Mouse (Mus musculus) forebrain, embryonic 11.5 days (tissue): Measurements from ENCODE around the gene Rufy1. TPM values are rescaled to one million over a fixed set of nuclear protein-coding genes. Genes with fewer than 3 reads are reported as not detected.
A peak's percentile ranks its signal among the peaks of the same experiment; 100 is the strongest.

ENCODE experiments used
- ATAC-seq: fragments of 200-750 bp; cut with Nextera tagmentation; replicated peaks from 2 replicates; pipeline ENCODE4 v1.8.0; 2017; ENCODE audit warnings: moderate TSS enrichment; ENCODE audit not compliant: low FRiP score
- DNase-seq: peaks from one replicate; pipeline ENCODE4 v3.0.0-alpha.2; 2017; ENCODE audit warnings: low spot score
- H3K27ac ChIP-seq: fragments of 300-500 bp; sonication (generic); 2 replicates; pipeline ENCODE4 v1.5.1; 2014; ENCODE audit warnings: low read depth, low read length
- H3K27me3 ChIP-seq: fragments of 300-500 bp; sonication (generic); 2 replicates; pipeline ENCODE4 v1.6.1; 2014; ENCODE audit warnings: mild to moderate bottlenecking, low read length, mixed read lengths; ENCODE audit not compliant: control insufficient read depth, insufficient read depth
- H3K36me3 ChIP-seq: fragments of 300-500 bp; sonication (generic); 2 replicates; pipeline ENCODE4 v1.6.1; 2014; ENCODE audit warnings: mild to moderate bottlenecking, low read length, moderate library complexity, mixed read lengths; ENCODE audit not compliant: control insufficient read depth, insufficient read depth
- H3K4me1 ChIP-seq: fragments of 300-500 bp; sonication (generic); replicated peaks from 2 replicates; pipeline ENCODE4 v1.6.1; 2014; ENCODE audit warnings: low read length, mixed read lengths; ENCODE audit not compliant: control insufficient read depth, insufficient read depth
- H3K4me2 ChIP-seq: fragments of 300-500 bp; sonication (generic); 2 replicates; pipeline ENCODE4 v1.6.1; 2014; ENCODE audit warnings: low read depth, mild to moderate bottlenecking, low read length, moderate library complexity, mixed read lengths; ENCODE audit not compliant: severe bottlenecking
- H3K4me3 ChIP-seq: fragments of 300-500 bp; sonication (generic); 2 replicates; pipeline ENCODE4 v1.5.1; 2014; ENCODE audit warnings: low read depth, low read length
- H3K9ac ChIP-seq: fragments of 300-500 bp; sonication (generic); 2 replicates; pipeline ENCODE4 v1.6.1; 2014; ENCODE audit warnings: low read length
- H3K9me3 ChIP-seq: fragments of 300-500 bp; sonication (generic); 2 replicates; pipeline ENCODE4 v1.6.1; 2016; ENCODE audit warnings: low read length, mixed read lengths; ENCODE audit not compliant: control insufficient read depth
- WGBS: fragments of 180-500 bp; shearing (Covaris S2); extraction: QIAGEN DNeasy Blood & Tissue Kit; methylation state at CpG from one replicate; pipeline ENCODE4 v1.1.7; 2014; 5-methylcytosine and 5-hydroxymethylcytosine counted together
- polyA plus RNA-seq: library from polyadenylated mRNA; unstranded; fragments of >200 nt; fragmentation: Nextera tagmentation; extraction: Ambion mirVana; gene quantifications from 2 replicates; pipeline ENCODE4 v1.2.1, GENCODE M21; 2014

The Rufy1 gene
- polyA plus RNA-seq, 1 experiment from 2014 or later: 23.9 TPM

DNA sequence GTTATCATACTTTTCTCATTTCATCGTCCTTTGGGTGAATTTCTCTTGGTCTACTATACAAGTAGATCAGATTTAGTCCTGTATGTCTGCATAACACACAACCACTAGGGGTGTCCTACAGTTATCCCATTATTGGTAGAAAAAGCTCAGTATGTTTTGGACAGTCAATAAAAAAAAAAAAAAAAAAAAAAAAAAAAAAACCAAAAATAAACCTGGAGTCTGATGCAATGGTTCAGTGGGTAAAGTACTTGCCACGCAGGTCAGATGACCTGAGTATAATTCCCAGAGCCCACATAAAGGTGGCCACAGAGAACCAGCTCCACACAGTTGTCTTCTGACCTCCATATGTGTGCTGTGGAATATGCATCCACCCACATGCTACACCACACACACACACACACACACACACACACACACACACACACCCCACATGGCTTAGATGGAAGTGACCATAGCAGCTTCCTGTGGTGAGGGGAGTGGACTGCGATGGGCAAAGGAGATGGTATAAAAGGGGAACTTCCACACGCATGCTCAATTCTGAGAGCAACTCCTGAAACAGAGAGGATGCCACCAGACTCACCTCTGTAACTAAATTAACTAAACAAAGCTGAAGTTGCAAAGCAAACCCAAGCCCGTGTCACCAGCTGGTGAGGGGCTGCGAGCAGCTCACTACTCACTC lies 15.2 kb downstream of the Rufy1 start:
- Histone ChIP-seq H3K9ac (no peak overlapping the region), H3K4me2 (no peak overlapping the region), H3K27me3 (no peaks in the 10 kb centered on the region), H3K36me3 (no peaks in the 10 kb centered on the region; the same call in 1 of the 2 replicates), H3K27ac (no peak overlapping the region), H3K4me3 (no peak overlapping the region), H3K4me1 (no peaks in the 10 kb centered on the region), H3K9me3 (no peaks in the 10 kb centered on the region)
- ATAC-seq: no peak
- DNase-seq: no peak
- whole genome bisulfite sequencing: 87% methylated on average over 6 of the region's 6 CpGs

DNA sequence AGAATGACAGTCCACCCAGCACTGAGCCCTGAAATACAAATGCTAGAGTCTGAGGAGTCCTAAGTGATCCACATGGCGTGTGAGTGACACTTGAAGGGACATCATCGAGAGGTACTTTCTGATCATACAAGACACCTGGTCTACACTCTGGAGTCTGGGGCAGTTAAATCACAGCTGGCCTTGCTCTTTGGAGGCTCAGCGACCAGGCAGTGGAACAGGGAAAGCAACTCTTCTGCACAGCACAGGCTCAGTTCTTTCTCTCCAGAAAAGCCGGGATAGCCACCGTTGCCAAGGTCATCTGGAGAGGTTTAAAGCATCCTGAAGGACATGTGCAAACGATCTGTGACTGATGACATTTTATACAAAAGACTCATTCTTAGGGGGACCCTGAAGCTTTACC lies 23.7 kb downstream of the Rufy1 start:
- Histone ChIP-seq H3K27ac (no peak overlapping the region), H3K36me3 (no peaks in the 10 kb centered on the region; the same call in 1 of the 2 replicates), H3K4me3 (no peak overlapping the region), H3K27me3 (no peaks in the 10 kb centered on the region), H3K9me3 (no peaks in the 10 kb centered on the region), H3K9ac (no peak overlapping the region), H3K4me1 (no peaks in the 10 kb centered on the region), H3K4me2 (no peak overlapping the region)
- WGBS: 75% methylated on average over 6 of the region's 6 CpGs
- no peak for DNase-seq
- no peak for ATAC-seq

DNA sequence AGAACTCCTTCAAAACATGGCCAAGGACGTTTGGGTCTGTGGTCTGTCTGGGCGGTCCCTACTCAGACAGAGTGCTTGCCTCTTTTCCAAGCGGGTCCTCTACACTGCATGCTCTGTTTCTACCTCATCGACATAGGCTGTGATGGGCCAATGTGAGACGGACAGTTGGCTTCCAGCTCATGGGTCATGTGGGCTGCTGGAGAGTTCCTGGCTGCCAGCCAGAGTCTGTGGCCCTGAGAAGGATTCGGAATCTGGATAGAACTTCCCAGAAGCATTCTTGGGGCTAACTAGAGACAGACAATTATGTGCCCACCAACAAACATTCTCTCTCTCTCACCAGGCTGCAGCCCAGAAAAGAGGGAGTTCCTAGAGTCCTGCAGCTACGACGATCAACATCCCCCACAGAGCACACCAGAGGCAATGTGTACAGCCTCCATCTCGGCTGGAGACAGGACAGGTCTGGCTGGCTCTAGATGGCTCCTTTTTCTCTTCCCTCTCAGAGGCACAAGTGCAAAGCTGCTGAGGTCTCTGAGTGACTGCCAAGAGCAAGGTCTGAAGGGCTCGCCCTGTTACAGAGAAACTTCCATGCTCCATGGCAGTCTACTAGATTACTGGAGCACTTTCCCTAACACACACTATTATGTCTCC lies 27.4 kb downstream of the Rufy1 start:
- no peaks in the 10 kb centered on the region for H3K4me1 ChIP-seq

DNA sequence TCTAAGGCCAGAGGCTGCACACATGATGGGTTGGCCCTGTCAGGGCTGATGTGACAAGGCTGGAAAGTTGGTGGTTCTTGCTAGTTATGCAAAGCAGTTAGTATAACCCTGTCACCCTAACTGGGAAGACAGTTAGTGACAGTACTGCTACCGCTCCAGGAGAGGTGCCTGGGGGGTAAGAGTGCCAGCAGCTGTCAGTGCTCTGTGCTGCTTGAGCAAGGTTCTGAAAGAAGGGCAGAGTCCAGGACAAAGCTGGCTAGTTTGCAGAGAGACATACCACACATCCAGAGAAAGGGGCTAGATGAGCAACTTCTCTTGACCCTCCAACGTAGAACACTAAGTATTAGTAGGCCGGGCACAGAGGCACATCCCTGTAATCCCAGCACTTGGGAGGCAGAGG lies 28.4 kb downstream of the Rufy1 start:
- Histone ChIP-seq H3K9ac (no peak overlapping the region), H3K27me3 (no peaks in the 10 kb centered on the region), H3K9me3 (no peaks in the 10 kb centered on the region), H3K36me3 (no peaks in the 10 kb centered on the region; the same call in 1 of the 2 replicates), H3K4me1 (no peaks in the 10 kb centered on the region), H3K4me2 (no peak overlapping the region), H3K27ac (no peak overlapping the region), H3K4me3 (no peak overlapping the region)
- no peak for ATAC-seq
- WGBS: 92% methylated on average over 3 of the region's 3 CpGs
- peak; percentile 33 for DNase-seq

More for the DNA sequence above, 27.4 kb downstream of the Rufy1 start:
- ATAC-seq (no peak), DNase-seq (peak; percentile 33)
- no peak overlapping the region for H3K27ac ChIP-seq
- H3K36me3 ChIP-seq: no peaks in the 10 kb centered on the region; the same call in 1 of the 2 replicates
- 83% methylated on average over 10 of the region's 10 CpGs for WGBS
- no peak overlapping the region for H3K4me3 ChIP-seq
- H3K4me2 ChIP-seq: no peak overlapping the region
- no peaks in the 10 kb centered on the region for H3K9me3 ChIP-seq
- no peak overlapping the region for H3K9ac ChIP-seq
- H3K27me3 ChIP-seq: no peaks in the 10 kb centered on the region

DNA sequence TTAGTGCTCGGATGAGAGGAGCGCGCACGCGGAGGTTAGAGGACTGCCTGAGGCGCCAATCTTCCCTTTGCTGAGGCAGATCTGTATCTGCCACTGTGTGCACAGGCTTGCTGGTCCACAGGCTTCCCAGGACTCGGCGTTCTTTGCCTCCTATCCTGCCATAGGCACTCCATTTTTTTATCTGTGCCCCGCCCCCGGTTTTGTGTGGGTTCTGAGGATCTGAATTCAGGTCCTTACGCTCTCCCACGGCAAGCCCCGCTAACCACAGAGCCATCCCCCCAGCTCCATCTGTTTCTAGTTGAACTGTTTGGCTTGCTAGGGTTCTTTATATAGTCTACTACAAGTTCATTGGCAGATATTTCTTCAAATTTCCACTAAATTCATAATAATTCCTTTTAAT lies 32.1 kb downstream of the Rufy1 start:
- Histone ChIP-seq H3K27ac (no peak overlapping the region), H3K9ac (no peak overlapping the region), H3K36me3 (no peaks in the 10 kb centered on the region; the same call in 1 of the 2 replicates), H3K27me3 (no peaks in the 10 kb centered on the region), H3K4me3 (no peak overlapping the region), H3K4me2 (no peak overlapping the region), H3K4me1 (no peaks in the 10 kb centered on the region), H3K9me3 (no peaks in the 10 kb centered on the region)
- DNase-seq: peak; percentile 43
- 91% methylated on average over 13 of the region's 13 CpGs for WGBS
- no peak for ATAC-seq

DNA sequence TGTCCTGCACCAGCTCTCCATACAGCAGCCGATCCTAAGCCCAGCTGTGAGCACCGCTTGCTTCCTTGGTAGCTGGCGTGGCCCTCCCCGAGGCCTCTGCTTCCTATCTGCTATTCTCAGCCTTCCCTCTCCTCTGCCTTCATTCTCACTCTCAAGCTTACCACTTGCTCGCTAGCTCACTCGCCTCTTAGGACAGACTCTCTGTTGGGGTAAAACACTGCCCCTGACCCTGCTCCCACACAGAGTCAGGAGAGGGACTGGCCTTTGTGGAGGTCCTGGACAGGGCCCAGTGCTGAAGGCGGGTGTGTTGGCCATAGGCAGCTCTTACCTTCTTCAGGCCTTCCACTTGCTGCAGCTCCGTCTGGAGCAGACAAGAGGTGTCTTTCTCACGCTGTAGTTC lies 33.6 kb downstream of the Rufy1 start:
- no peak for ATAC-seq
- H3K27me3 ChIP-seq: no peaks in the 10 kb centered on the region
- no peak overlapping the region for H3K9ac ChIP-seq
- H3K27ac ChIP-seq: no peak overlapping the region
- no peaks in the 10 kb centered on the region for H3K4me1 ChIP-seq
- WGBS: 81% methylated on average over 9 of the region's 9 CpGs
- no peak overlapping the region for H3K4me3 ChIP-seq
- peak; percentile 39 for DNase-seq
- H3K36me3 ChIP-seq: no peaks in the 10 kb centered on the region; the same call in 1 of the 2 replicates
- H3K4me2 ChIP-seq: no peak overlapping the region
- no peaks in the 10 kb centered on the region for H3K9me3 ChIP-seq

DNA sequence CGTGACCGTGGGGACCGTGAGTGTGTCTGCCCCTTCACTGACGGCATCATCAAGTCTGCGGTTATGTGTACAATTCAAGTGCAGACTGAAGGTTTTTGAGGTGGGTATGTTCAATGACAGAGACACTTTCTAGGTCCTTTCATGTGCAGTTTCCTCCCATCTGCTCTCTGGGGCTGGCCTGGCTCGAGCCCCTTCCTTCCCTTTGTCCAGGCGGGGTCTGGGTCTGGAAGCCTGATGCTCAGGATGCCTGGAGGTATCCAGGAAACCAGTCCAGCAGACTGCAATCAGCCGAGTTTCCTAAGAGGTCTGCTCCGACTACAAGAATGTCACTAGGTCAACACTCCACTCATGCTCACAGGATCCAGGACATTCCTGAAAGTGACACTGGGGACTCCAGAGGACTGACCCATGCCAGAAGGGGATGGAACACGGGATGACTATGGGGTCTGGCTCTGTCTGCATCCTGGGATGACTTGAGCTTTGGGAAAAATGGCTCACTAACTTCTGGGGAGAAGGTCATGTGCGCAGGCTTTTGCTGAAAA lies 34.1 kb downstream of the Rufy1 start:
- Histone ChIP-seq H3K9me3 (no peaks in the 10 kb centered on the region), H3K4me3 (no peak overlapping the region), H3K27ac (no peak overlapping the region), H3K4me2 (no peak overlapping the region), H3K36me3 (no peaks in the 10 kb centered on the region; the same call in 1 of the 2 replicates), H3K4me1 (no peaks in the 10 kb centered on the region), H3K9ac (no peak overlapping the region), H3K27me3 (no peaks in the 10 kb centered on the region)
- DNase-seq (peak; percentile 51), ATAC-seq (no peak)
- 89% methylated on average over 11 of the region's 11 CpGs for WGBS

DNA sequence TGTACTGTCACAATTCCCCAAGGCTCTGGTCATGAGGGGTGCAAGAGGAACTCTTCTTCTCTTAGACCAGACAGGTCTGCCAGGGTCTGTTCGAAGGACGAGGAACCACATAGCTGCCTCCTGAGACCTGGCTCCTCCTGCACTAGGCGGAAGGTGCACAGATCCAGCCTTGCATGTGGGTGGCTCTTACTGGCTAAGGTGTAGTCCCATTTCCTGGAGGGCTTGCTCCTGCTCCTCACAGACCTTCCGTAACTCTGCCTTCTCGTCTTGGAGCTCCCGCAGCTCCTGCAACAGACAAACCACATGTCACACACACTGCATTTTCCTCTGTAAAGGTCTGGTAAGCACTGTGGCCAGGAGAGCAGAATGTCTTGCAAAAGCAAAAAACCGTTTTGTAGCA lies 36.2 kb downstream of the Rufy1 start:
- Histone ChIP-seq H3K4me3 (no peak overlapping the region), H3K9me3 (no peaks in the 10 kb centered on the region), H3K36me3 (no peaks in the 10 kb centered on the region; the same call in 1 of the 2 replicates), H3K27me3 (no peaks in the 10 kb centered on the region), H3K9ac (no peak overlapping the region), H3K27ac (no peak overlapping the region), H3K4me1 (no peaks in the 10 kb centered on the region), H3K4me2 (no peak overlapping the region)
- DNase-seq: peak; percentile 35
- WGBS: 92% methylated on average over 7 of the region's 7 CpGs
- ATAC-seq: no peak
